Mouse (Mus musculus) right cerebral cortex, adult 18-20 months (tissue): Measurements from ENCODE around the gene Kif26b.

Experiments used
- DNase-seq: peaks from one replicate; pipeline ENCODE4 v3.0.0; 2022; ENCODE audit warnings: mixed read lengths

Kif26b gene

DNA sequence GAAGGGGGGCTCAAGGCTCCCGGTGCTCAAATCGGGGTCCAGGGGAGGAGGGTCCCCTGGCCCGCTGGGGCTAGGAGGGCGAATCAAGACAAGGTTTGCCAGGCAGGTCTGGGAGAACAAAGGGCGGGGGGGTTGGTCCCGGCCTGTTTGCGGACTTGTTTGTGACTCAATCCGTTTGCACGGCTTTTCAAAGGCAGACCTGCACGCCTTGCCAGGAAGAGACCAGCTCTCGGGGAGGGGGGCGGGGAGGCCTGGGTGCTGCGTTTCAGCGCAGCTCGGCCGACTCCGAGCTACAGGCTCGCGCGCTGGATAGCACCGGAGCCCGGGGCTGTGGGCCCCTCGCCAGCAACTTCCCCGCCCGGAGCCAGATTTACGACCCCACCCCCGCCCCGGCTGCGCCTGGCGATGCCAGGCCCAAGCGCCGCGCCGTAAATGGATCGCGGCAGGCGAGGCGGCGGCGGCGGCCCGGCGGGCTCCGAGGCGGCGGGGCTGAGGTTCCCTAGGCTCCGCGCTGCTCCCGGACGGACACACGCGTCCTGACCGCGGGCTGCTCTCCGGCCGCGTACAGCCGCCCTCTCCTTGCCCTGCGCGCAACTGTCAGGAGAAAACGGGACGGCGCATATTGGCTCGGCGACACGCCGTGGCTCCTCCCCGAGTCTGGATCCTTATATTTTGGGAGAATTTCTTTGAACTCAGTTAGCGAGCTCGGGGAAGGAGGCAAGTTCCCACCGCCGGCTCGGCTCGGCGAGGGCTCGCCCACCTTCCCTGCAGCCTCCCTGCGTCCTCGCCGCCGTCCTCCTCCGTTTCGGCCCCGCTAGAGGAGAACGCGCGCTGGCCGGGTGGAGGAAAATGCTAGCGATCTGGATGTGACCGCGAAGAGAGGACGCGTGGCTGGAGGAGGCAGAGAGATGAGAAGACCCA lies at the start of gene Kif26b:
Gene Kif26b (plus strand): TSS at position 695 of the 921 bp plus-strand sequence.
- DNase-seq: peak; percentile 48

DNA sequence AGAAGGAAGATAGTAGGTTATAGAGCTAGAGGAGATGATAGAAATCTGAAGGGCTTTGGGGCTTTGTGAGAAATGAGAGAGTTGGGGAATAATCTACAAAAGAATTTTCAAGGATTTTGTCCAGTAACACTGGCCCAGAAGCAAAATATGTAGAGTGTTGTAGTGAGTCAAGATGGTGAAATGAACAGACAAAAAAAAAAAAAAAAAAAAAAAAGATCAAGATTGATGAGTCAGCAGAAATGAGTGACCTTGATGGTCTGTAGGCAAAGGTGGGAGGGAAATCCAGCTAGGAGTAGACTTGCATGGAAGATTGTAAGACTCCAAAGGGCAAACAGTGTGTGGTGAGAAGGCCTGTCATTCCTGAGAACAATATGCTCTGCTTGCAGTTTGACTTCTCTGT lies 45.1 kb upstream of the Kif26b start:
- DNase-seq: no peak

- no peak for DNase-seq
Observed at GRCm38 (mm10) chr1:178485138-178485867, 43.6 kb upstream of the Kif26b start.

DNA sequence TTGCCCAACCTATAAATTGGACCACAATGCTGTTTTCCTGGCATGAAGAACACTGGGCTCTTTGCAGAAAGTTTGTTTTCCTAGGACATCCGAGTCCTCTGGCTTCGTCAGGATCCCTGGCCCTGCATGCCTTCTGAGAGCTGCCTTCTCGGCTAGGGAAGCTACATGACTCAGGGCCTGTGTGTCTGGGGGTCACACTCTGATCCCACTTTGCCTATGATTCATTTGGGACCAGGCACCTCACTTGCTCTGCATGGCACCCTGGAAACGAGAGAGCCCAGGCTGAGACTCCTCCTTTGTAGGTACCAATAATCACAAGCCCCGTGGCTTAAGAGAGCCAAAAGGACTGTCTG lies 43.1 kb upstream of the Kif26b start:
- DNase-seq: no peak

DNA sequence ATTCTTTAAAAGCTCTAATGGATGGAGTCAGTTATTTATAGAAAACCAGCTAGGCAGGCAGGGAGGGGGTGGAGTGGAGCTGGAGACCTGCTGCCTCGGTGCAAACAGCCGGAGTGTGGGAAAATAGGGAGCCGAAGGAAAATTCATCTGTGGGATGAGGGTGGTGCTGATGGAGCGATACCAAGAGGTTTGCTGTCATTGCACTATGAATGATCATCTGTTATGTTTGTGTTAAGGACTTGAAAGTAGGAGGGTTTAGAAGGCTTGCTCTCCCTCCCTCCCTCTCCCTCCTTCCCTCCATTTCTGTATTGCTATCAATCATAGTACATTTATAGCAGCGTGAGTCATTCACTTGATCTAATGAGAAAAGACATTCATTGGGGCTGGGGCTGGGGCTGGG lies 42.1 kb upstream of the Kif26b start:
- peak; percentile 64 for DNase-seq

- DNase-seq: no peak
Observed at GRCm38 (mm10) chr1:178489127-178489526, 39.8 kb upstream of the Kif26b start.

GRCm38 (mm10) chr1:178491733-178492132 lies 37.2 kb upstream of the Kif26b start:
- DNase-seq: no peak

DNA sequence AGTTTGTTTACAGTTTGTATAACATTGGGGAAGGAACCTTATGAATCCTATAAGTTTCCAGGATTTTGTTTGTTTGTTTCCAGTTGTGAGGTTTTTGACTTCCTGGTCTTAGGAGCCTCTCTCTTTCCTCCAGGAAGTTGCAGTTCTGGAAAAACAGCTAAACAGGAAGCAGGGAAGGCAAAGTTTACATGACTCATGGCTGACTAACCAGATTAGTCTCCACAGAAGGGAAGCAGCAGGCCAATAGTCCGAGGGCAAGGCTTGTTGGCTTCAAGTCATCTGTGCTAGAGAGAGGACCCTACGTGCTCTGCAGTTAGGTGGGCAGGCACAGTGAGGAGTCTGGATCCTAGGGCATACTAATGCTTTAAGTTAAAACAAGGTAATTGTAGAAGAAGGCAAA lies 36.4 kb upstream of the Kif26b start:
- no peak for DNase-seq

DNA sequence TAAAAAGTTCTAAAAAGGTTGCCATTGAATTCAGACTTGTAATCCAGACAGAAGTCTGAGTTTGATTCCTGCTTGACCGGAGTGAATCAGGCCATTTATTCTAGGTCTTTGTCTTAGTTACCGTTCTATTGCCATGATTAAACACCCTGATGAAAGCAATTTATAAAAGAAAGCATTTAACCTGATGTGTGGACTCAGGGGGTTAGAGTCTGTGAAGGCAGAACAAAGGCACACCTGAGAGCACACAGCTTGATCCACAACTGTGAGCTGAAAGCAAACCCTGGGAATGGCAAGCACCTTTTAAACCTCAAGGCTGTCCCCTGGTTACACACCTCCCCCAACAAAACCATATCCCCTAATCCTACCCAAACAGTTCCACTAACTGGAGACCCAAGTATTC lies 32.7 kb upstream of the Kif26b start:
- DNase-seq: no peak

DNA sequence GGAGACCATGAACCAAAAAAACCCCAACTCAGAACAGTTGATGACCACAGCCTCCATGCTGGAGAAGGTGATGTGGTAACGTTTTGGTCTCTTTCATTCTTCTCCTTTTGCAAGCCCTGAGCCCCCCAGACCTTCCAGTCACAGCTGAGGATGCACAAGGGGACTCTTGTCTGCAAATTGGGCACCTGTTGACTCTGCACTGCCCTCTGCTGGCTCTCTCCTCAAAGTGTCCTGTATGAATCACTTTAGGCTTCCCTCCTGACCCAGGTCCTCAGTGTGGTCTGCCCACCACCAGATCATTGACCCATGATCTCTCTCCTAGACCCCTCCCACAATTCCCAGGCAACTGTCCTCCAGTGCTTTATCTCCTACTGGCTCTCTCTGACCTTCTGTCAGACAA lies 32.1 kb upstream of the Kif26b start:
- DNase-seq: no peak

DNA sequence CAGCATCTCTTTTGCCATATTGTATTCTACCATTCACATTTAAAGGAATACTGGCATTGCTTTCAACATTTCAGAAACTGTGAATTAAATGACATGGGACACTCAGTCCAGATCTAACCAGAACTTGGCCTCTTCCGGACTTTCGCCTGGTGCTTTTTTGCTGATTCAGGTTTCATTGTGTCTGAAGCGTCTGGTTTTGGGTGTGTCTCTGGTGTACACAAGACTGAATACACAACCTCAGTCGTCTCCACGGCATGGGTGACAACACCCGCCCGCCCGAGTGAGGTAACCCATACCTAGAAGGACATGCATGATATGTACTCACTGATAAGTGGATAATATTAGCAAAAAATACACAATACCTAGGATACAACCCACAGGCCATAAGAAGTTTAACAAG lies 22.0 kb upstream of the Kif26b start:
- no peak for DNase-seq

- DNase-seq: no peak
Observed at GRCm38 (mm10) chr1:178512323-178513031, 16.4 kb upstream of the Kif26b start.

DNA sequence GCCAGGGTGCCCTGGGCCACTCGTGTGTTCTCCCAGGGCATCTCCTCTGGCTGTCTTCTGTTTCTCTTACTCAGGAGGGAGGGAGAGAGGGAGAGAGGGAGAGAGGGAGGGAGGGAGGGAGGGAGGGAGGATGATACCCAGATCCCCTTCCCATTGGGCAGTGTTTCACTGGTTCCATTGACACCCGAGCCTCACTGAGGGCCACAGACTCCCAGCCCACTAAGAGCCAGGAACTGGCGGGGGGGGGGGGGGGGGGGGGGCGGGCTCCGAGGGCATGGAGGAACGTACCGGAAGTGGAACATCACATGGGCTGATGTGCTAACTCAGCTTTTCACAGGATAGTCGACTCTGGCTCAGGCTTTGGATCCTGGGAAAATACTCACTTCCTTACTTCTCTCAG lies 15.0 kb upstream of the Kif26b start:
- DNase-seq: no peak

DNA sequence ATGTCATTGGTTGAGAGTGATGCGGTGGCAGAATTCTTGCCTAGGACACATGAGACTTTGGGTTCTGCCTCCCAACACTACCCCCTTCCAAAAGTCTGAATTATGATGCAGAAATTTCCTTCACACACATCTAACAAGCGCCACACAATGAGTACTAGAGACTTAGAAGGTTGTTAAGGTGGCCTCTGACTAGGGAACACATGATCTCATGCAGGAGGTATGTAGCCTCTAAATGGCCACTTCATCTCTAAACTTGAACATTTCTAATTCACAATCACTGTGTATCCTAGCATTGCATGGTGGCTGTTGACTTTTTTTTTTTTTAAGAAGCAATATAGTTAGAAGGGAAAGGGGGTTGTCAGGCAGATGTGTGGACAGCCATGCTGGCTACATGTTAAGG lies 13.1 kb upstream of the Kif26b start:
- DNase-seq: no peak

GRCm38 (mm10) chr1:178522389-178522788 lies 6.5 kb upstream of the Kif26b start:
- no peak for DNase-seq

- no peak for DNase-seq
Observed at GRCm38 (mm10) chr1:178523152-178523551, 5.8 kb upstream of the Kif26b start.

- peak; percentile 67 for DNase-seq
Observed at GRCm38 (mm10) chr1:178527185-178527546, 1.8 kb upstream of the Kif26b start.

GRCm38 (mm10) chr1:178527547-178528361 lies 1.2 kb upstream of the Kif26b start:
- DNase-seq: peak; percentile 31

DNA sequence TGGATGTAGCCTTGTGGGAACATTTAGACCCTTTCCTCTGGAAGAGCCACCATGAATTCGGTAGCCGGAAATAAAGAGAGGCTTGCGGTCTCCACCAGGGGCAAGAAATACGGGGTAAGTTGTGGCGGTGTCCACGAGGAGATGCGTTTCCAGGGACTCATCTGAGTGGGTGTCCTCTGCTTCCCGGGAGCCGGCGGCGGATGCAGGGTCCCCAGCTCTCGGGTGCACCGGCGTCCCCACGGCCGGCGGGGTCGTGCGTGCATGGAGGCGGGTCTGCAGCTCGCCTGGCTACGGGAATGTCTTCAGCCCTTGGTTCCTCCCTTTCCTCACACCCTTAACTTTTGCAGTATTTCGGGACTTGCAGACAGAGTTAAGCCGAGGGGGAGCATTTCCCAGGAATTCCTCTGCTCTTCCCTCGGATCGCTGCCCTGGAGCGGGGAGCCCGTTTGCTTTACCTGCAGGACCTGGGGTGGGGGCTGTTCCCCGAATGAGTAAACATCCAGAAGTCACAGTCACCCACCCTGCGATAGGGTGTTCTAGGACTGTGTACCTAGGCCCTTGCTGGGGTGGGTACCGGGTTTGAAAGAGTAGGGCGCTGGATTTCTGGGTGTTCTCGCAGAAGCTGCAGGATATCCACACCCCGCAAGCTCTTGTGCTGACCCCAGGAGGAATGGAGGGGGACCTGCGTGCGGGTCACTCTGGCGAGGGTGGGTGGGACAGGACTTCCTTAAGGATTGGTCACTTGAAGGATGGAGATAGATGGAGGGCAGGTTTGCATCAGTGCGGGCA lies 781 bp downstream of the Kif26b start:
- peak; percentile 21 for DNase-seq

DNA sequence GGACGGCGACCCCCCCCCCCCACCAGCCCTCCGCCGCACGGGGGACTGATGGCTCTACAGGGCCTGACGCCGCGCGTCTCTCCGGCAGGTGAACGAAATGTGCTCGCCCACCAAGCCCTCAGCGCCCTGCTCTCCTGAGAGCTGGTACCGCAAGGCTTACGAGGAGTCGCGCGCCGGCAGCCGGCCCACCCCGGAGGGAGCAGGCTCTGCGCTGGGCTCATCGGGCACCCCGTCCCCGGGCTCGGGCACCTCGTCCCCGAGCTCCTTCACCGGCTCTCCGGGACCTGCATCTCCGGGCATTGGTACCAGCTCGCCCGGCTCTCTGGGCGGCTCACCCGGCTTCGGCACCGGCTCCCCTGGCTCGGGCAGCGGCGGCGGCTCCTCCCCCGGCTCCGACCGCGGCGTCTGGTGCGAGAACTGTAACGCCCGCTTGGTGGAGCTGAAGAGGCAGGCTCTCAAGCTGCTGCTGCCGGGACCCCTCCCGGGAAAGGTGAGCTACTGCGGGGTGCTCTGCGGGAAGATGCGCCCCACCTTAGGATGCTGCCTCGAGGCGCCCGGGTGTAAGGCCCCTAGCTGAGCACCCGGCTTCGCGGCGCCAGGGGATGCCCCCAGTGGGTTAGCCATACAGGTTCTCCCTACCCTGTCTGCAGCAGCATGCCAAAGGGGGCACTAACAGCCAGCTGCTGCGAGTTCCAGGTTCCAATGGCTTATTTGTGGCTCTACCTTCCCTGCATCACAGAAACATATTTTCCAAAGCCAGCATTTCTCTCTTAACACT lies 1.6 kb downstream of the Kif26b start:
- peak; percentile 81 for DNase-seq

DNA sequence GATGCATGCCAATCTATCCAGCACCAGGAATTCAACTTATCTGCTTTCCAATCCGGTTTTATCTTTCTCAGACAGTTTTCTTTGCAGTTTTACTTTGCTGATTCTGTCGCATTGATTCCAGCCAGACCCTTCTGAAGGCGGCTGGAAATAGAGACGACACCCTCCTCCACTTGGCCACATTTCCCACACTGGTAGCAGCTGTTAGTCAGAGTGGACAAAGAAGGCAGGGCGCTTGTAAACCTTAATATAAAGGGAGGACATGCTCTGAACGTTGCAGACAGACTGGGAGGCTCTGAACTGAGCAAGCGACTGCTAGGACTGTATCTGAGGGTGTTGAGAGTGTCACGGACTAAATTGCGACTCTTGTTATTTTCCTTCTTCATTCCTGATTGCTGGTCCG lies 11.3 kb downstream of the Kif26b start:
- DNase-seq: no peak
